Mouse (Mus musculus): Measurements from ENCODE around the gene Prkce. TPM values are rescaled to one million over a fixed set of nuclear protein-coding genes. Genes with fewer than 3 reads are reported as not detected.

The Prkce gene
- polyA plus RNA-seq, 1 experiment from 2014 or later = 5.2 TPM

- no peak for ATAC-seq
Observed at GRCm38 (mm10) chr17:86317197-86317596, 149.6 kb downstream of the Prkce start.

GRCm38 (mm10) chr17:86319967-86320602, 152.5 kb downstream of the Prkce start:
- ATAC-seq = no peak
- WGBS = 92% methylated on average over 13 of the region's 13 CpGs
- no peak overlapping the region for H3K9ac ChIP-seq (ENCODE audit: low read depth, low read length)
- no peak for TF ChIP-seq CTCF (IDR thresholded peaks at IDR 0.05; ENCODE audit: low read depth)
- no peak overlapping the region for H3K4me3 ChIP-seq (ENCODE audit: low read depth, low read length)
- H3K9me3 ChIP-seq (ENCODE audit: control insufficient read depth) = no peaks in the 10 kb centered on the region
- no peaks in the 10 kb centered on the region for H3K4me1 ChIP-seq (replicated peaks; ENCODE audit: control insufficient read depth, insufficient read depth, low read length)
- no peak overlapping the region for H3K4me2 ChIP-seq (replicated peaks; ENCODE audit: low read depth)
- no peaks in the 10 kb centered on the region for H3K36me3 ChIP-seq (ENCODE audit: control insufficient read depth, insufficient read depth)
- H3K27ac ChIP-seq (ENCODE audit: low read depth, low read length) = no peak overlapping the region
- H3K27me3 ChIP-seq (replicated peaks; ENCODE audit: control insufficient read depth, insufficient read depth, low read length) = no peaks in the 10 kb centered on the region

More at GRCm38 (mm10) chr17:86317197-86317596, 149.6 kb downstream of the Prkce start:
- Histone ChIP-seq H3K9ac (ENCODE audit: low read depth, low read length) (no peak overlapping the region), H3K4me3 (ENCODE audit: low read depth, low read length) (no peak overlapping the region), H3K27me3 (replicated peaks; ENCODE audit: control insufficient read depth, insufficient read depth, low read length) (no peaks in the 10 kb centered on the region), H3K9me3 (ENCODE audit: control insufficient read depth) (no peaks in the 10 kb centered on the region), H3K27ac (ENCODE audit: low read depth, low read length) (no peak overlapping the region), H3K4me2 (replicated peaks; ENCODE audit: low read depth) (no peak overlapping the region), H3K36me3 (ENCODE audit: control insufficient read depth, insufficient read depth) (no peaks in the 10 kb centered on the region), H3K4me1 (replicated peaks; ENCODE audit: control insufficient read depth, insufficient read depth, low read length) (0 out of 2 replicates have a peak, but pooled peaks cover 2% of the 10 kb centered on the region)
- 50% methylated on average over 4 of the region's 4 CpGs for WGBS
- TF ChIP-seq CTCF (IDR thresholded peaks at IDR 0.05; ENCODE audit: low read depth) = no peak

- H3K27ac ChIP-seq (ENCODE audit: low read depth, low read length) = no peak overlapping the region
- H3K9ac ChIP-seq (ENCODE audit: low read depth, low read length) = no peak overlapping the region
- H3K9me3 ChIP-seq (ENCODE audit: control insufficient read depth) = no peaks in the 10 kb centered on the region
- H3K27me3 ChIP-seq (replicated peaks; ENCODE audit: control insufficient read depth, insufficient read depth, low read length) = no peaks in the 10 kb centered on the region
- H3K36me3 ChIP-seq (ENCODE audit: control insufficient read depth, insufficient read depth) = no peaks in the 10 kb centered on the region
- H3K4me1 ChIP-seq (replicated peaks; ENCODE audit: control insufficient read depth, insufficient read depth, low read length) = no peaks in the 10 kb centered on the region
- 62% methylated on average over 5 of the region's 5 CpGs for WGBS
- ATAC-seq = no peak
- no peak overlapping the region for H3K4me3 ChIP-seq (ENCODE audit: low read depth, low read length)
- TF ChIP-seq CTCF (IDR thresholded peaks at IDR 0.05; ENCODE audit: low read depth) = no peak
- no peak overlapping the region for H3K4me2 ChIP-seq (replicated peaks; ENCODE audit: low read depth)
Observed at GRCm38 (mm10) chr17:86322840-86323239, 155.3 kb downstream of the Prkce start.

DNA sequence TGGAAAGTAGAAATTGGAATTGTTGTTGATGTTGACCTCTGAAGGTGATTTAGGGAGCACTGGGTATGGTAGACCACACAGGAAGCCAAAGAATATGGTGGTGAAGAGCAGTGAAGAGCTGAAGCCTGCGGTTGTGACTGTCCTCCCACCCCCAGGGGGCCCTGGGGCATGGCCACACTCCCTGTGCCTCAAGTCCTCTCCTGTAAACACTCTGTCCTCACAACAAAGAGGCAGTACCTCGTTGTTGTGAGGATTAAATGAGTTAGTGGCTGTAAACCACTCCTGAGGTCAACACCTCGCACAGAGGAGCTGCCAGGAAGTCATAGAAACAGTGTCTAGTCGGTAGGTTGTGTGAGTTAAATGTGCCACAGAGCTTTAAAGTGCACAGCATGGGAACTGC, 155.7 kb downstream of the Prkce start:
- no peak overlapping the region for H3K4me3 ChIP-seq (ENCODE audit: low read depth, low read length)
- no peak for ATAC-seq
- no peaks in the 10 kb centered on the region for H3K9me3 ChIP-seq (ENCODE audit: control insufficient read depth)
- no peak overlapping the region for H3K9ac ChIP-seq (ENCODE audit: low read depth, low read length)
- H3K4me1 ChIP-seq (replicated peaks; ENCODE audit: control insufficient read depth, insufficient read depth, low read length) = no peaks in the 10 kb centered on the region
- H3K27me3 ChIP-seq (replicated peaks; ENCODE audit: control insufficient read depth, insufficient read depth, low read length) = no peaks in the 10 kb centered on the region
- H3K4me2 ChIP-seq (replicated peaks; ENCODE audit: low read depth) = no peak overlapping the region
- 45% methylated on average over 4 of the region's 4 CpGs for WGBS
- TF ChIP-seq CTCF (IDR thresholded peaks at IDR 0.05; ENCODE audit: low read depth) = no peak
- H3K27ac ChIP-seq (ENCODE audit: low read depth, low read length) = no peak overlapping the region
- no peaks in the 10 kb centered on the region for H3K36me3 ChIP-seq (ENCODE audit: control insufficient read depth, insufficient read depth)

GRCm38 (mm10) chr17:86323909-86324686, 156.5 kb downstream of the Prkce start:
- Histone ChIP-seq H3K9me3 (ENCODE audit: control insufficient read depth) (no peaks in the 10 kb centered on the region), H3K27me3 (replicated peaks; ENCODE audit: control insufficient read depth, insufficient read depth, low read length) (no peaks in the 10 kb centered on the region), H3K36me3 (ENCODE audit: control insufficient read depth, insufficient read depth) (no peaks in the 10 kb centered on the region), H3K4me2 (replicated peaks; ENCODE audit: low read depth) (no peak overlapping the region), H3K4me3 (ENCODE audit: low read depth, low read length) (no peak overlapping the region), H3K4me1 (replicated peaks; ENCODE audit: control insufficient read depth, insufficient read depth, low read length) (no peaks in the 10 kb centered on the region), H3K9ac (ENCODE audit: low read depth, low read length) (no peak overlapping the region), H3K27ac (ENCODE audit: low read depth, low read length) (no peak overlapping the region)
- 60% methylated on average over 6 of the region's 6 CpGs for WGBS
- no peak for TF ChIP-seq CTCF (IDR thresholded peaks at IDR 0.05; ENCODE audit: low read depth)
- ATAC-seq = no peak

DNA sequence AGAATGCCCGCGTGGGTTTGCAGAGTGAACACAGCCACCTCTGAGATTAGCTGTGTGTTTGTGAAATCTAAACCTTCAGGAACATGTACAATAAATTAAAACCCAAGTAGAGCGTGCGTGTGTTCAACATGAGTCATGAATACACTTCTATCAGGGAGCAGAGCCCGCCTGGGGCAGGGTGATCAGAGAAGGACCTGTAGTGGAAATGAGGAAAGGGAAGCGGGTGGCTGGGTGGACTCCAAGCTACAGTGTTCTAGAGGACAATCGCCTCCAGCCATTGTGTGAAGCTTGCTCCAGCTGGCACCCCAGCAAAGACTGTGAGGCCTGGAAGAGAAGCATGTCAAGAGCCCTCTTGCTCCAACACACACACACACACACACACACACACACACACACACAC, 157.2 kb downstream of the Prkce start:
- no peaks in the 10 kb centered on the region for H3K36me3 ChIP-seq (ENCODE audit: control insufficient read depth, insufficient read depth)
- no peak overlapping the region for H3K9ac ChIP-seq (ENCODE audit: low read depth, low read length)
- ATAC-seq = no peak
- 66% methylated on average over 7 of the region's 7 CpGs for WGBS
- H3K27ac ChIP-seq (ENCODE audit: low read depth, low read length) = no peak overlapping the region
- no peak overlapping the region for H3K4me2 ChIP-seq (replicated peaks; ENCODE audit: low read depth)
- H3K9me3 ChIP-seq (ENCODE audit: control insufficient read depth) = no peaks in the 10 kb centered on the region
- H3K27me3 ChIP-seq (replicated peaks; ENCODE audit: control insufficient read depth, insufficient read depth, low read length) = no peaks in the 10 kb centered on the region
- TF ChIP-seq CTCF (IDR thresholded peaks at IDR 0.05; ENCODE audit: low read depth) = no peak
- peaks cover 4% of the 10 kb centered on the region; the same call in 1 of the 2 replicates for H3K4me1 ChIP-seq (replicated peaks; ENCODE audit: control insufficient read depth, insufficient read depth, low read length)
- H3K4me3 ChIP-seq (ENCODE audit: low read depth, low read length) = no peak overlapping the region
